Mouse (Mus musculus) E14TG2a.4 (cell line): Measurements from ENCODE around the gene Atr.
"Not testable (repeated sequence)": the region's sequence is repeated elsewhere in the genome, so short reads cannot be mapped to it uniquely, and the experiment has no call there.

ENCODE experiments used
- CTCF ChIP-seq: conservative IDR thresholded peaks from 2 replicates; pipeline ENCODE4 v1.5.1; 2014; ENCODE audit warnings: low read length
- NANOG ChIP-seq: IDR thresholded peaks from 2 replicates; pipeline ENCODE4 v1.6.1; 2014; ENCODE audit warnings: borderline replicate concordance, low read length, mixed read lengths
- POU5F1 ChIP-seq: IDR thresholded peaks from 2 replicates; pipeline ENCODE4 v1.6.1; 2014; ENCODE audit warnings: low read length, borderline replicate concordance

DNA sequence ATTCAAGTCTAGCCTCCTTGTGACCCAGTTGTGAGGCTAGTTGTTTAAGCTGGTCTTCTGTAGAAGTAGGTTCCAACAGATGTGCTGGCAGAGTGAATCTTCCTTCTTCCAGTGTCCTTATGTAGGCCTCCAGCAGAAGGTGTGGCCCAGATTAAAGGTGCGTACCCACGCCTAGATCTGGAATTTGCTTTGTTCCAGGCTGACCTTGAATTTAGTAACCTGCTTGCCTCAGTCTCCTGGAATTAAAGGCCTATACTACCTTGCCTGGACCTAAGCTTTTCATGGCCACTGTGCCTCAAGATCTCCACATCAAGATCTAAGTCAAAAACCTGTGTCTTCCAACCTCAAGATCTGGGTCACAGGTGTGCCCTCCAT, 101.3 kb downstream of the Atr start:
- not testable (repeated sequence) for TF ChIP-seq CTCF, POU5F1, NANOG
